Mouse (Mus musculus): Measurements from ENCODE around the gene Rpf1. TPM values are rescaled to one million over a fixed set of nuclear protein-coding genes. Genes with fewer than 3 reads are reported as not detected.

Gene Rpf1
- 88.0 TPM for polyA plus RNA-seq (2017; shearing (Covaris generic))

DNA sequence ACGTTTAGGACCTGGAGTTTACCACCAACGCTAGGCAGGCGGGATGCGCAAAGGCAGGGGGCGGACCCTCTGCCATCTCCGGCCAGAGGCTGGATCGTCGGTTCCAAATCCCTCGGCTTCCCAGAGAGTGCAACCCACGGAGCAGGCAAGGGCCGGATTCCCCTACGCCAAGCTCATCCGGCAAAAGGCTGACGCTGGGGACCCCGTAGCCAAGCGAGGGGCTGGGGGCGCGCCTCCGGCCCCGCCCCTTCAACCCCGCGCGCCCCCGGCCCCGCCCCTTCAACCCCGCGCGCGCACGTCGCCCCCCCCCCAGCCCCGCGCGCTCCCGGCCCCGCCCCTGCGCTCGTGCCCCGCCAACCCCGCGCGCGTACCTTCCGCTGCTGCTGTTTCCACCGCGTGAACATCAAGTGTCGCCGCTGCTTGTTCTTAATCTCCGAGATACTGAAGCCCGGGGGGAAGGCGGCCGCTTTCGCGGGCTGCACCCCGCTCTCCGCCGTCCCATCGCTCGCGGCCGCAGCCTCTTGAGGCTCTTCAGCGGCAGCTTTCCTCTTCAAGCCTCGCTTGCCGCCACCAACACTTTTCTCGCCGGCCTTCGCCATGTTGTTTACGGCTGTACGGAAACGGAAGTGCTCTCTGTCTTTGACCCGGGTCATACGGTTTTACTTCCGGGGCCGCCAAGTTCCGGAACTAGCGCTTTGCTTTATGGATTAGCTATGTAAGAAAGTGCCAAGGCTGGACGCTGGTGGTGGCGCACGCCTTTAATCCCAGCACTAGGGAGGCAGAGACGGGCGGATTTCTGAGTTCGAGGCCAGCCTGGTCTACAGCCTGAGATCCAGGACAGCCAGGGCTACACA, at the start of gene Rpf1:
Gene Rpf1 (minus strand): TSS at position 632 of the 854 bp plus-strand sequence.

DNA sequence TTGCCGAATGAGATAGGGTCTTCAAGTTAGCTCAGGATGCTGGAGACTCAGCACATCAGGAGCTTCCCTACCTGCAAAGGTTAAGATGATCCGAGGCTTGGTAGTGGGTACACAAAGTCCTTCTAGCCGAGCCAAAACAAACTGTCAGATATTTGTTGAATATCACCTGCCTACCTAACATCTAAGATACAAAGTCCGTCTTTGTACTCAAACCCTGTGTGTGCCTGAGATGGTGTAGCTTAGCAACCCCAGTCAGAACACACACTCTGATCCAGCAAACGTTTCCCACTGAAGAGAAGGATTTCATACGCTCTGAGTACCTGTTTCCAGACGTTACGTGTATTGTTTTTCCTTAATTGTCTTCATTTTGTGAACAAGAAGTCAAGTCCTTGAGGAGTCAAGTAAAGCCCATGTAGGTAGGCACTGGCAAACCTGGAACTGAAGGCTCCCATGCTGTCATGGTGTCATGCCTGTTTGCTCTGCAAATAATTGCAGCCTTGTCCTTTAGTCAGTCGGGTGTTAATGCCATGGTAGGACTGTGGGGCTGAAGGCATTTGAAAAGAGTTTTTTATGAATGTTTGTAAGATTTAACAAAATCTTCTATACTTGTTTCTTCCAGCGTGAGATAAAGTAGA, 49.0 kb upstream of the Rpf1 start, which contains the start of gene Uox:
Gene Uox (plus strand): TSS at position 279 of the 635 bp plus-strand sequence.

DNA sequence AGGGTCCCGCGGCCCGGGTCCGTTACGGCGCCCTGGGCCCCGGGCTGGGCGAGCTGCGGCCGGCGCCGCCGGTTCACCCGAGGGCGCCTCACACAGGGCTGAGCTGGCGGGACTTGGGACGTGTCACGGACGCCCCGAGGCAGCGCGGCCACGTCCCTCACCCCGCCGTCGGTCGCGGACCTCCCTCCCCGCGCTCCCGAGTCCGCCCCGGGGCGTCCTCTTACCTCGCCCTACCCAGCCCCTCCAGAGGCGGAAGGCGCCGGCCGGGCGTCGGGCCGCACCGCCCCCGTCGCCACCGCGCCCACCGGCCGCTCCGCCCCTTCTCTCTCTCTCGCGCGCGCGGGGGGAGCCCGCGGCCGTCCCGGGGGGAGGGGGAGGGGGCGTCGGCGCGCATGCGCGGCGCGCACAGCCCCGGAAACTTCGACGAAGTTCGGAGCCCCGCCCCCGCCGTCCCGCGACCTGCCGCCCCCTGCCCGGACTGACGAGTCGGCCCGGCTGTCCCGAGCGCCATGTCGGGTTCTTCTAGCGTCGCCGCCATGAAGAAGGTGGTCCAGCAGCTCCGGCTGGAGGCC, 21.7 kb downstream of the Rpf1 start, which contains the start of the genes Spata1 and Gng5:
Gene Spata1 (minus strand): TSS at position 323 of the 572 bp plus-strand sequence.
Gene Gng5 (plus strand): TSS at position 377 of the 572 bp plus-strand sequence.

Other genes with a start within 250 kb of the Rpf1 start
- gene Ssx2ip, start 116.8 kb downstream of the Rpf1 start, polyA plus RNA-seq (2017; shearing (Covaris generic)): 0.31 TPM
- 10.1 TPM for gene Ctbs, start 71.6 kb downstream of the Rpf1 start, polyA plus RNA-seq (2017; shearing (Covaris generic))
- gene Spata1, start 21.7 kb downstream of the Rpf1 start, polyA plus RNA-seq (2017; shearing (Covaris generic)): 6.0 TPM
- 517 TPM for gene Gng5, start 21.6 kb downstream of the Rpf1 start, polyA plus RNA-seq (2017; shearing (Covaris generic))
- not detected for gene Uox, start 49.0 kb upstream of the Rpf1 start, polyA plus RNA-seq (2017; shearing (Covaris generic))
- not detected for gene Dnase2b, start 94.2 kb upstream of the Rpf1 start, polyA plus RNA-seq (2017; shearing (Covaris generic))
- gene 4930503B20Rik, start 129.9 kb upstream of the Rpf1 start, polyA plus RNA-seq (2017; shearing (Covaris generic)): not detected
- 0.81 TPM for gene Samd13, start 164.2 kb upstream of the Rpf1 start, polyA plus RNA-seq (2017; shearing (Covaris generic))

All from CD4-positive, CD25-positive, alpha-beta regulatory T cell, adult 9 weeks (primary cell).